Mouse (Mus musculus) lung, adult 2 months (tissue): ENCODE data around the gene Fancd2os.
A peak's percentile ranks its signal among the peaks of the same experiment; 100 is the strongest.

Experiments
- CTCF ChIP-seq: fragments of 200-500 bp; IDR thresholded peaks from 2 replicates; pipeline ENCODE4 v1.5.1; 2011; ENCODE audit warnings: mild to moderate bottlenecking, low read length, control low read depth; ENCODE audit not compliant: insufficient read depth
- POLR2A ChIP-seq: fragments of 200-500 bp; IDR thresholded peaks from 2 replicates; pipeline ENCODE4 v1.6.1; 2011; ENCODE audit warnings: low read depth, mild to moderate bottlenecking, control low read depth, low read length, borderline replicate concordance; ENCODE audit errors: extremely low read depth

DNA sequence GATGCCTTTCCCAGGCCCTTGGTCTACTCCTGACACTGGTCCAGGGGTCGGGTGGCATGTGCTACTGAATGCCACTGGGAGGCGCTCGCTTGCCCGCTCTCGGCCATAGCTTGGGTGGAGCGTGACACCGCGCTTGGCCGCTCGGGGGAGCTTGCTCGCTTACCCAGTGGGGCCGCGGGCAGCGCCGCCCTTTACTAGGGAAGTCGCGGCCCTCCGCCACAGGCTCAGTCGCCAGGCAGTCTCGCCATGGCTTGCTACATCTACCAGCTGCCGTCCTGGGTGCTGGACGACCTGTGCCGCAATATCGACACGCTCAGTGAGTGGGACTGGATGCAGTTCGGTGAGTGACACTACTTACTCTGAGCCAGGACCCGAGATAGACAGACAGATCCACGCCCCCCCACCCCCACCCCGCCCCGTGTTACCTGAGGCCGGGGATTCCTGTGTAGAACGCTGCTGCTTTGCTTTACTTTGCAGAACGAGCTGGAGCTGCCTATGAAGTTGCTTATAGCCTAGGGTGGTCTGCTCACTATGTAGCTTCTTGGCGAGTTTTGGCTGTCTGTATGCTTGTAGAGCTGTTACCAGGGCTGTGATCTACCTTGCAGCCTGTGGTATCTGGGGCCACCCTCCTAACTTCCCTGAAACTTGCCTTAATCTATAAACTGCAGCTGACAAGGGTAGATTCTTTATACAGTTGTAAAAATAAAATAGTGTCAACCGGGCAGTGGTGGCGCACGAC lies 38.0 kb upstream of the Fancd2os start, which contains the start of gene Irak2:
- TF ChIP-seq CTCF (peak; percentile 82), POLR2A (peak; percentile 97)
